Mouse (Mus musculus): ENCODE measurements at regions not wholly inside any gene's neighbourhood (a gene's known extent, or its start where the extent isn't known, plus 50 kb on each side); places are given as distances from the start of the nearest gene placed in this dataset.

DNA sequence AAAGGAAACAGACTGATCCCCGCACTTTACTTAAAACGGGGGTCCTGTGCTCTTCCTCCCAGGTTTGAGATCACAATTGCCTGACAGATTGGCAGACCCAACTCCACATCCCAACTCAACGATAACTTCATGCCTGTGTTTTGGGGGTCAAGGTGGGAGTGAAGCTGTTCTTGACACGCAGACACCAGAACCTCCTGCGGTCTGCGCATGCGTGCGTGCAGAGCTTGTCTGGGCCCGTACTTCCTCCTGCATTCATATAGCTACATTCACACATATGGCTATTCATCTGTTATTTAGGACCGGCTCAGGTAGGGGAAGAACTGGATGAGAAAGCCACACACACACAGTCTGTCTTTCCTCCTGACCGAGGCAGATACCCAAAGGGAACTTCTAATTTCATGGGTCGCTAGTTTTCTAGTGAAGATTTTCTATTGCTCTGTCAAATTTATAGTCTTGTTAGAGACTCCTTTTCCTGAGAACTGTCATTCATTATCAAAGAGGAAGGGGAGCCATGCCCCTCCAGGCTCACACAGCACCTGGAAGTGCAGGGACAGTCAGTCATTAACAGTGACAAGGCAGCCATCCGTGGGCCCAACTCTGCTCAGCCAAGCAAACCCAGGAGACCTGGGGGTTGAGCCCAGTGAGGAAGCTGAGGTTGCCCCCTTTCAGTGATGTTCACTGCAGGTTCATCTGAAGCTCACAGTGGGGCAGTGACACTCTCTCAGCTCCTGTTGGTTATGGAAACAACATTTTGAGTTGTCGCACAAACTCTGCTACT lies 104.0 kb upstream of the Gm3448 start:
- no peak for DNase-seq (ENCODE audit: low spot score in 2 of 2)
- intact Hi-C loops (cut with DNase I), result no loop called here

GRCm38 (mm10) chr17:15140391-15140790 lies 99.1 kb upstream of the Gm3448 start:
- intact Hi-C loops (cut with DNase I), result no loop called here
- no peak for DNase-seq (ENCODE audit: low spot score in 2 of 2)
